ENCODE assay signal across 24 mouse cellular contexts in the genomic region with DNA sequence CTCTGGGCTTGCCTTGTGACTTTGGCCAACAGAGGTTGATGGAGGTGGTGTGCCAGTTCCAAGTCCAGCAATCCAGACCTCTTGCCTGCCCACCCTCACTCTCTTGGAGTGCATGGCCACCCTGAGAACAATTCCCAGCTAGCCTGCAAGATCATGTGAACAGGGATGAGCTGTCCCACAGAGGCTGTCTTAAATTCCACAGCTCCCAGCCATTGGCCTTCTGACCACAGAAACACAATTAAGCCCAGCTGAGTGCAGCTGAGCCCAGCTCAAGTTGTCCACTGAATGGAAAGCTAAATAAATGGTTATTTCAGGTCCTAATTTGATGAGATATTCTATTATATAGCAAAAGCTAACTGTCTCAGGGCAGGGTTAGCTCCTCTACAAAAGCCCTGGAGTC. TPM values are rescaled to one million over a fixed set of nuclear protein-coding genes. Genes with fewer than 3 reads are reported as not detected.
DNase-seq lines count a peak whose midpoint lies in the region; TF ChIP-seq lines count a peak whose summit lies in the region.
"Had no signal": no experiment of that assay in that cellular context is flagged by ENCODE, and none has a peak within 500 bp of the region (broad histone marks: within the 10 kb centered on the region; RNA-seq: fewer than 3 reads in every experiment).

No protein-coding gene starts in this region.

- H3K79me3 ChIP-seq in C2C12 (ENCODE audit: low read depth), result no peaks in the 10 kb centered on the region

- peak overlapping the region; percentile 31 for H3K4me2 ChIP-seq in myocyte (ENCODE audit: low read depth)
- H3K4me2 ChIP-seq: embryonic facial prominence, embryonic 12.5 days; forebrain, embryonic 13.5 days; forebrain, embryonic 15.5 days had no signal

- no peak for TF ChIP-seq CTCF in C2C12 (IDR thresholded peaks at IDR 0.05; ENCODE audit: control insufficient read depth, insufficient read depth, insufficient read length)

- H3K4me3 ChIP-seq in C2C12 (ENCODE audit: insufficient read depth, poor library complexity, severe bottlenecking) (no peak overlapping the region), myocyte (no peak overlapping the region)
- H3K4me3 ChIP-seq: embryonic facial prominence, embryonic 12.5 days; forebrain, embryonic 13.5 days; forebrain, embryonic 15.5 days had no signal

- no peaks in the 10 kb centered on the region for H3K36me3 ChIP-seq in C2C12 (ENCODE audit: control insufficient read depth, insufficient read depth)
- H3K36me3 ChIP-seq in myocyte (ENCODE audit: control insufficient read depth, insufficient read depth), result no peaks in the 10 kb centered on the region
- H3K36me3 ChIP-seq: embryonic facial prominence, embryonic 12.5 days; forebrain, embryonic 15.5 days; G1E had no signal

- H3ac ChIP-seq in C2C12 (ENCODE audit: control insufficient read depth, insufficient read length, low read depth), result no peak overlapping the region
- no peak overlapping the region for H3ac ChIP-seq in myocyte (ENCODE audit: control insufficient read depth, insufficient read length)

- TF ChIP-seq POLR2A in myocyte (IDR thresholded peaks at IDR 0.05; ENCODE audit: insufficient read length, low read depth), result no peak

- intact Hi-C loops in gastrocnemius, postnatal 36 days (cut with DNase I), result no loop called here

- H3K79me2 ChIP-seq in C2C12 (ENCODE audit: control insufficient read depth, insufficient read depth) (no peaks in the 10 kb centered on the region), myocyte (ENCODE audit: control insufficient read depth, insufficient read depth) (no peaks in the 10 kb centered on the region)

- H3K27me3 ChIP-seq in C2C12 (ENCODE audit: control insufficient read depth, insufficient read depth, insufficient read length), result no peaks in the 10 kb centered on the region
- H3K27me3 ChIP-seq in myocyte (ENCODE audit: control insufficient read depth, insufficient read depth, insufficient read length), result no peaks in the 10 kb centered on the region
- H3K27me3 ChIP-seq: CH12.LX; embryonic facial prominence, embryonic 12.5 days; forebrain, embryonic 13.5 days; forebrain, embryonic 15.5 days; Patski had no signal

- DNase-seq in kidney, postnatal 10 days, result peak; percentile 70
- DNase-seq in kidney, adult 18-20 months, result no peak
- peak; percentile 63 for DNase-seq in NIH3T3 (ENCODE audit: low read depth)
- DNase-seq in retina, postnatal 1 day, result no peak
- DNase-seq in gastrocnemius, postnatal 36 days, result no peak
- DNase-seq in adrenal gland, postnatal 36 days, result no peak
- DNase-seq: adrenal gland, adult 2 months; adrenal gland, postnatal 10 days; cerebellum, adult 11 months; cerebellum, adult 18-20 months; cerebellum, adult 8-10 months; cerebellum, adult 9-11 months; cerebellum, postnatal 14 days; cerebellum, postnatal 36 days; embryo, embryonic 11 days; forebrain, postnatal 0 days had no signal

TF ChIP-seq in C2C12, 6 proteins besides CTCF, POLR2A, EP300 and RAD21:
- no peak for TF ChIP-seq MYOD1 (IDR thresholded peaks at IDR 0.05; ENCODE audit: control insufficient read depth, insufficient read length, low read depth)
- TF ChIP-seq FOSL1 (IDR thresholded peaks at IDR 0.05; ENCODE audit: insufficient read depth, low read length, poor library complexity, severe bottlenecking), result no peak
- TF ChIP-seq USF1 (IDR thresholded peaks at IDR 0.05; ENCODE audit: low read depth), result peak; percentile 33
- TF ChIP-seq MYOG (IDR thresholded peaks at IDR 0.05; ENCODE audit: control insufficient read depth, extremely low read depth, insufficient read length), result no peak

TF ChIP-seq in myocyte, 11 proteins besides CTCF, POLR2A, EP300 and RAD21:
- TF ChIP-seq MAX (IDR thresholded peaks at IDR 0.05; ENCODE audit: low read depth) (no peak), USF1 (IDR thresholded peaks at IDR 0.05; ENCODE audit: low read depth) (peak; percentile 58), POLR2AphosphoS2 (IDR thresholded peaks at IDR 0.05; ENCODE audit: insufficient read length, low read depth) (no peak), MYOD1 (IDR thresholded peaks at IDR 0.05; ENCODE audit: control insufficient read depth in 1 of 3, insufficient read length in 2 of 3, low read depth in 2 of 3) (peak in 1 of 3 experiments; percentile 4), SRF (IDR thresholded peaks at IDR 0.05; ENCODE audit: control insufficient read depth, insufficient read length, low read depth) (no peak), MYOG (IDR thresholded peaks at IDR 0.05; ENCODE audit: control insufficient read depth in 1 of 3, insufficient read depth in 1 of 3, insufficient read length in 2 of 3, low read depth in 2 of 3) (peak in 1 of 3 experiments; percentile 50)

RNA-seq across cellular contexts. Expression of gene Zfp36l1, which starts 20.0 kb away (rescaled TPM):
- polyA plus RNA-seq in C2C12 (2012; fragmentation: generic; extraction: Trizol), result 4.7 TPM
- 35.7 TPM for polyA plus RNA-seq in myocyte (2012; fragmentation: generic; extraction: Trizol)
- total RNA-seq in gastrocnemius, postnatal 36 days (2021), result 10 to 100 TPM; 25.0 to 29.8 TPM
- total RNA-seq in adrenal gland, postnatal 36 days (2021), result 100 to 1,000 TPM; 230 to 283 TPM

Comparison
In these comparisons a context has a peak if more than half of its experiments do, and no peak if none do; other contexts are left out.
1. DNase-seq: peak in kidney, postnatal 10 days (single experiment) and NIH3T3 (single experiment); none in kidney, adult 18-20 months (single experiment), retina, postnatal 1 day (single experiment), gastrocnemius, postnatal 36 days (0 of 2) and adrenal gland, postnatal 36 days (0 of 2).
2. RNA of gene Zfp36l1, which starts 20.0 kb away (total RNA-seq): 230 to 283 TPM in adrenal gland, postnatal 36 days; 25.0 to 29.8 TPM in gastrocnemius, postnatal 36 days; every median in the first group is over 4 times any median in the second.